Mouse (Mus musculus): Measurements from ENCODE around the gene Ccdc191. TPM values are rescaled to one million over a fixed set of nuclear protein-coding genes. Genes with fewer than 3 reads are reported as not detected.

The Ccdc191 gene
- polyA plus RNA-seq (2014; fragmentation: Nextera tagmentation; extraction: Ambion mirVana) = 10.0 and 11.9 TPM in 2 replicates

GRCm38 (mm10) chr16:43889208-43890004 lies at the start of gene Ccdc191:
Gene Ccdc191, plus strand, starts transcription at chr16:43889800.
- H3K9me3 ChIP-seq (ENCODE audit: control insufficient read depth, low read length) = no peaks in the 10 kb centered on the region

GRCm38 (mm10) chr16:43841236-43841635 lies 48.4 kb upstream of the Ccdc191 start:
- Histone ChIP-seq H3K4me1 (ENCODE audit: control insufficient read depth, insufficient read depth, low read length) (no peaks in the 10 kb centered on the region), H3K4me2 (ENCODE audit: low read depth, low read length) (no peak overlapping the region), H3K27ac (replicated peaks; ENCODE audit: low read depth, low read length) (no peak overlapping the region), H3K9ac (ENCODE audit: low read depth, low read length) (no peak overlapping the region), H3K27me3 (replicated peaks; ENCODE audit: control insufficient read depth, insufficient read depth, low read length) (no peaks in the 10 kb centered on the region), H3K9me3 (ENCODE audit: control insufficient read depth, low read length) (no peaks in the 10 kb centered on the region), H3K4me3 (ENCODE audit: low read depth, low read length) (no peak overlapping the region), H3K36me3 (ENCODE audit: control insufficient read depth, insufficient read depth, low read length) (no peaks in the 10 kb centered on the region)
- WGBS = 91% methylated on average over 1 of the region's 1 CpGs
- ATAC-seq (ENCODE audit: low read depth) (no peak), DNase-seq (ENCODE audit: low spot score) (no peak)

More at GRCm38 (mm10) chr16:43889208-43890004, at the start of gene Ccdc191:
- Histone ChIP-seq H3K27ac (replicated peaks; ENCODE audit: low read depth, low read length) (peak within 1 kb of the TSS; percentile 73), H3K36me3 (ENCODE audit: control insufficient read depth, insufficient read depth, low read length) (no peaks in the 10 kb centered on the region), H3K4me2 (ENCODE audit: low read depth, low read length) (peak within 1 kb of the TSS; percentile 89), H3K4me1 (ENCODE audit: control insufficient read depth, insufficient read depth, low read length) (peaks cover 17% of the 10 kb centered on the region), H3K9ac (ENCODE audit: low read depth, low read length) (peak within 1 kb of the TSS; percentile 86), H3K27me3 (replicated peaks; ENCODE audit: control insufficient read depth, insufficient read depth, low read length) (no peaks in the 10 kb centered on the region), H3K4me3 (ENCODE audit: low read depth, low read length) (peak within 1 kb of the TSS; percentile 70)
- WGBS = under 1% methylated on average over 32 of the region's 33 CpGs
- ATAC-seq (ENCODE audit: low read depth) (peak; percentile 100), DNase-seq (ENCODE audit: low spot score) (peak; percentile 100)

GRCm38 (mm10) chr16:43849839-43850238 lies 39.8 kb upstream of the Ccdc191 start:
- H3K27ac ChIP-seq (replicated peaks; ENCODE audit: low read depth, low read length) = no peak overlapping the region
- no peak overlapping the region for H3K4me2 ChIP-seq (ENCODE audit: low read depth, low read length)
- no peaks in the 10 kb centered on the region for H3K36me3 ChIP-seq (ENCODE audit: control insufficient read depth, insufficient read depth, low read length)
- no peaks in the 10 kb centered on the region for H3K9me3 ChIP-seq (ENCODE audit: control insufficient read depth, low read length)
- ATAC-seq (ENCODE audit: low read depth) (no peak), DNase-seq (ENCODE audit: low spot score) (no peak)
- 70% methylated on average over 1 of the region's 1 CpGs for WGBS
- no peak overlapping the region for H3K9ac ChIP-seq (ENCODE audit: low read depth, low read length)
- no peak overlapping the region for H3K4me3 ChIP-seq (ENCODE audit: low read depth, low read length)
- H3K4me1 ChIP-seq (ENCODE audit: control insufficient read depth, insufficient read depth, low read length) = no peaks in the 10 kb centered on the region
- H3K27me3 ChIP-seq (replicated peaks; ENCODE audit: control insufficient read depth, insufficient read depth, low read length) = no peaks in the 10 kb centered on the region

GRCm38 (mm10) chr16:43858941-43859476 lies 30.6 kb upstream of the Ccdc191 start:
- ATAC-seq (ENCODE audit: low read depth) (no peak), DNase-seq (ENCODE audit: low spot score) (no peak)
- Histone ChIP-seq H3K9me3 (ENCODE audit: control insufficient read depth, low read length) (no peaks in the 10 kb centered on the region), H3K4me2 (ENCODE audit: low read depth, low read length) (no peak overlapping the region), H3K36me3 (ENCODE audit: control insufficient read depth, insufficient read depth, low read length) (peaks cover 20% of the 10 kb centered on the region), H3K4me1 (ENCODE audit: control insufficient read depth, insufficient read depth, low read length) (no peaks in the 10 kb centered on the region; the same call in 1 of the 2 replicates), H3K27me3 (replicated peaks; ENCODE audit: control insufficient read depth, insufficient read depth, low read length) (no peaks in the 10 kb centered on the region), H3K27ac (replicated peaks; ENCODE audit: low read depth, low read length) (no peak overlapping the region), H3K9ac (ENCODE audit: low read depth, low read length) (no peak overlapping the region), H3K4me3 (ENCODE audit: low read depth, low read length) (no peak overlapping the region)
- 88% methylated on average over 5 of the region's 5 CpGs for WGBS

- 83% methylated on average over 6 of the region's 6 CpGs for WGBS
- H3K36me3 ChIP-seq (ENCODE audit: control insufficient read depth, insufficient read depth, low read length) = peaks cover 24% of the 10 kb centered on the region
- no peak overlapping the region for H3K9ac ChIP-seq (ENCODE audit: low read depth, low read length)
- H3K9me3 ChIP-seq (ENCODE audit: control insufficient read depth, low read length) = no peaks in the 10 kb centered on the region
- H3K27ac ChIP-seq (replicated peaks; ENCODE audit: low read depth, low read length) = no peak overlapping the region
- DNase-seq (ENCODE audit: low spot score) (no peak), ATAC-seq (ENCODE audit: low read depth) (no peak)
- no peaks in the 10 kb centered on the region for H3K27me3 ChIP-seq (replicated peaks; ENCODE audit: control insufficient read depth, insufficient read depth, low read length)
- no peak overlapping the region for H3K4me3 ChIP-seq (ENCODE audit: low read depth, low read length)
- no peak overlapping the region for H3K4me2 ChIP-seq (ENCODE audit: low read depth, low read length)
- no peaks in the 10 kb centered on the region; the same call in 1 of the 2 replicates for H3K4me1 ChIP-seq (ENCODE audit: control insufficient read depth, insufficient read depth, low read length)
These were observed 29.0 kb upstream of the Ccdc191 start for GRCm38 (mm10) chr16:43860624-43861023.

- Histone ChIP-seq H3K4me1 (ENCODE audit: control insufficient read depth, insufficient read depth, low read length) (peaks cover 2% of the 10 kb centered on the region; the same call in 1 of the 2 replicates), H3K36me3 (ENCODE audit: control insufficient read depth, insufficient read depth, low read length) (peaks cover 51% of the 10 kb centered on the region), H3K4me3 (ENCODE audit: low read depth, low read length) (no peak overlapping the region), H3K27ac (replicated peaks; ENCODE audit: low read depth, low read length) (peak overlapping the region; percentile 39), H3K9ac (ENCODE audit: low read depth, low read length) (no peak overlapping the region), H3K9me3 (ENCODE audit: control insufficient read depth, low read length) (no peaks in the 10 kb centered on the region), H3K4me2 (ENCODE audit: low read depth, low read length) (no peak overlapping the region), H3K27me3 (replicated peaks; ENCODE audit: control insufficient read depth, insufficient read depth, low read length) (no peaks in the 10 kb centered on the region)
- DNase-seq (ENCODE audit: low spot score) (peak; percentile 56), ATAC-seq (ENCODE audit: low read depth) (no peak)
These were observed 19.8 kb upstream of the Ccdc191 start for GRCm38 (mm10) chr16:43869805-43870204.

GRCm38 (mm10) chr16:43871419-43871818 lies 18.2 kb upstream of the Ccdc191 start:
- Histone ChIP-seq H3K36me3 (ENCODE audit: control insufficient read depth, insufficient read depth, low read length) (peaks cover 67% of the 10 kb centered on the region), H3K4me1 (ENCODE audit: control insufficient read depth, insufficient read depth, low read length) (peaks cover 2% of the 10 kb centered on the region; the same call in 1 of the 2 replicates), H3K9me3 (ENCODE audit: control insufficient read depth, low read length) (no peaks in the 10 kb centered on the region), H3K4me2 (ENCODE audit: low read depth, low read length) (no peak overlapping the region), H3K27me3 (replicated peaks; ENCODE audit: control insufficient read depth, insufficient read depth, low read length) (no peaks in the 10 kb centered on the region), H3K9ac (ENCODE audit: low read depth, low read length) (no peak overlapping the region), H3K4me3 (ENCODE audit: low read depth, low read length) (no peak overlapping the region), H3K27ac (replicated peaks; ENCODE audit: low read depth, low read length) (no peak overlapping the region)
- 79% methylated on average over 7 of the region's 7 CpGs for WGBS
- DNase-seq (ENCODE audit: low spot score) (no peak), ATAC-seq (ENCODE audit: low read depth) (no peak)

- H3K36me3 ChIP-seq (ENCODE audit: control insufficient read depth, insufficient read depth, low read length) = peaks cover 53% of the 10 kb centered on the region
- no peaks in the 10 kb centered on the region for H3K9me3 ChIP-seq (ENCODE audit: control insufficient read depth, low read length)
- H3K27ac ChIP-seq (replicated peaks; ENCODE audit: low read depth, low read length) = no peak overlapping the region
- 89% methylated on average over 6 of the region's 6 CpGs for WGBS
- no peak overlapping the region for H3K4me3 ChIP-seq (ENCODE audit: low read depth, low read length)
- no peak for ATAC-seq (ENCODE audit: low read depth)
- H3K27me3 ChIP-seq (replicated peaks; ENCODE audit: control insufficient read depth, insufficient read depth, low read length) = no peaks in the 10 kb centered on the region
- H3K9ac ChIP-seq (ENCODE audit: low read depth, low read length) = no peak overlapping the region
- no peaks in the 10 kb centered on the region for H3K4me1 ChIP-seq (ENCODE audit: control insufficient read depth, insufficient read depth, low read length)
- no peak for DNase-seq (ENCODE audit: low spot score)
- H3K4me2 ChIP-seq (ENCODE audit: low read depth, low read length) = no peak overlapping the region
These were observed 9.8 kb upstream of the Ccdc191 start for GRCm38 (mm10) chr16:43879769-43880168.
